Mouse (Mus musculus) layer of hippocampus, postnatal 10 days (tissue): Measurements from ENCODE around the gene Pigc. TPM values are rescaled to one million over a fixed set of nuclear protein-coding genes. Genes with fewer than 3 reads are reported as not detected.

Source experiments
- DNase-seq, 2 experiments: peaks; one replicate each; pipeline ENCODE4 v3.0.0; 2021; ENCODE audit warnings: low spot score in 2 of 2
- long read RNA-seq: library from polyadenylated mRNA; stranded (forward); transcript quantifications from one replicate; pipeline ENCODE4 v2.0.0, GENCODE M21; 2023
- total RNA-seq, 2 experiments: library from RNA; stranded (reverse); gene quantifications; 2 replicates each; pipeline ENCODE4 v1.2.3; 2021

Gene Pigc
- total RNA-seq: 10 to 100 TPM; 15.4 to 18.0 TPM
- long read RNA-seq, full-length matches to known transcripts: 20 of 22 reads
- long read RNA-seq, partial matches to known transcripts: 0 of 22 reads
- long read RNA-seq, other reads (novel, unspliced or antisense): 2 of 22 reads

GRCm38 (mm10) chr1:161968589-161969407, at the start of gene Pigc:
Gene Pigc, plus strand, starts transcription at chr1:161969186.
- peak; percentile 92 to 94 for DNase-seq

- DNase-seq: no peak
Measured at GRCm38 (mm10) chr1:161919594-161919993, 49.4 kb upstream of the Pigc start.

- no peak for DNase-seq
Measured at GRCm38 (mm10) chr1:161920475-161921454, 48.2 kb upstream of the Pigc start.

GRCm38 (mm10) chr1:161921928-161922327, 47.1 kb upstream of the Pigc start:
- no peak for DNase-seq

- no peak for DNase-seq
Measured at GRCm38 (mm10) chr1:161924321-161924720, 44.7 kb upstream of the Pigc start.

- peak in 1 of 2 experiments; percentile 13 for DNase-seq
Measured at GRCm38 (mm10) chr1:161925281-161925805, 43.6 kb upstream of the Pigc start.

- no peak for DNase-seq
Measured at GRCm38 (mm10) chr1:161927976-161928375, 41.0 kb upstream of the Pigc start.

GRCm38 (mm10) chr1:161931313-161931712, 37.7 kb upstream of the Pigc start:
- DNase-seq: no peak

GRCm38 (mm10) chr1:161931817-161932216, 37.2 kb upstream of the Pigc start:
- peak; percentile 11 to 17 for DNase-seq

GRCm38 (mm10) chr1:161932286-161932685, 36.7 kb upstream of the Pigc start:
- no peak for DNase-seq

GRCm38 (mm10) chr1:161942082-161942481, 26.9 kb upstream of the Pigc start:
- no peak for DNase-seq

- no peak for DNase-seq
Measured at GRCm38 (mm10) chr1:161951009-161951779, 17.8 kb upstream of the Pigc start.

GRCm38 (mm10) chr1:161952599-161952998, 16.4 kb upstream of the Pigc start:
- no peak for DNase-seq

- no peak for DNase-seq
Measured at GRCm38 (mm10) chr1:161955846-161956245, 13.1 kb upstream of the Pigc start.

- DNase-seq: no peak
Measured at GRCm38 (mm10) chr1:161957964-161958950, 10.7 kb upstream of the Pigc start.

- DNase-seq: no peak
Measured at GRCm38 (mm10) chr1:161962465-161963377, 6.3 kb upstream of the Pigc start.

GRCm38 (mm10) chr1:161967936-161968335, 1.1 kb upstream of the Pigc start:
- DNase-seq: no peak

GRCm38 (mm10) chr1:161970874-161971273, 1.9 kb downstream of the Pigc start:
- DNase-seq: no peak
